Mouse (Mus musculus): ENCODE data around the gene Ralgapa2.

DNA sequence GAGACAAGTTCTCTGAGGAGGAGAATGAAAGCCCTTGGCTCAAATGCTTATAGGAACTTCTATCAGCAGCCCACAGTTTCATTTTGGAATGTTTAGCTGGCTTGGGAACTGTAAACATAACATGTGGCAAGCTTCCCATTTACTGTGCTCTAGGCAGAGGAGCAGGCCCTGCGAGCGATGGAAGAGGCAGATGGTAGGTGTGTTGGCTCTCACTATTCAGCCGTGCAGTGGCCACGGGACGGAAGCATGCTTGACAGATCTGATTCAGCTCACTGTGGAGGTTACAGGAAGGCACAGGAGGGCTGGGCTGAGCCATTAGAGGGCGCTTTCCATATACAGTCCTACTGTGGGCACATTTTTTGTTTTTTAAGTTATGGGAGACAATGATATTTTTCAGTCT lies 201.9 kb downstream of the Ralgapa2 start:
- TF ChIP-seq CTCF (IDR thresholded peaks at IDR 0.05; ENCODE audit: borderline replicate concordance, insufficient read depth, low read length) = no peak
- TF ChIP-seq POLR2A (IDR thresholded peaks at IDR 0.05; ENCODE audit: low read depth, low read length) = no peak
